Mouse (Mus musculus) heart, embryonic 16.5 days (tissue): ENCODE data around the gene Hoxb4. TPM values are rescaled to one million over a fixed set of nuclear protein-coding genes. Genes with fewer than 3 reads are reported as not detected.

Source experiments
- ATAC-seq: fragments of 200-750 bp; cut with Nextera tagmentation; replicated peaks from 2 replicates; pipeline ENCODE4 v1.8.0; 2017; ENCODE audit warnings: moderate number of reproducible peaks; ENCODE audit not compliant: insufficient read depth, low FRiP score; ENCODE audit errors: extremely low read depth
- H3K27ac ChIP-seq: fragments of 300-500 bp; sonication (generic); 2 replicates; pipeline ENCODE4 v1.5.1; 2014; ENCODE audit warnings: mild to moderate bottlenecking, low read length, control low read depth, moderate library complexity
- H3K27me3 ChIP-seq: fragments of 300-500 bp; sonication (generic); 2 replicates; pipeline ENCODE4 v1.6.1; 2014; ENCODE audit warnings: low read length, mixed read lengths; ENCODE audit not compliant: control insufficient read depth, insufficient read depth
- H3K36me3 ChIP-seq: fragments of 300-500 bp; sonication (generic); 2 replicates; pipeline ENCODE4 v1.6.1; 2014; ENCODE audit not compliant: control insufficient read depth, insufficient read depth
- H3K4me1 ChIP-seq: fragments of 300-500 bp; sonication (generic); 2 replicates; pipeline ENCODE4 v1.6.1; 2014; ENCODE audit warnings: low read length, mixed read lengths; ENCODE audit not compliant: control insufficient read depth, insufficient read depth
- H3K4me2 ChIP-seq: fragments of 300-500 bp; sonication (generic); 2 replicates; pipeline ENCODE4 v1.6.1; 2014; ENCODE audit warnings: low read depth, mild to moderate bottlenecking, control low read depth, low read length
- H3K4me3 ChIP-seq: fragments of 300-500 bp; sonication (generic); 2 replicates; pipeline ENCODE4 v1.5.1; 2014; ENCODE audit warnings: mild to moderate bottlenecking, control low read depth, low read length
- H3K9ac ChIP-seq: fragments of 300-500 bp; sonication (generic); 2 replicates; pipeline ENCODE4 v1.6.1; 2014; ENCODE audit warnings: low read length, control low read depth
- H3K9me3 ChIP-seq: fragments of 300-500 bp; sonication (generic); replicated peaks from 2 replicates; pipeline ENCODE4 v1.6.1; 2016; ENCODE audit warnings: low read length; ENCODE audit not compliant: control insufficient read depth
- WGBS: fragments of 180-500 bp; shearing (Covaris S2); extraction: QIAGEN DNeasy Blood & Tissue Kit; methylation state at CpG from one replicate; pipeline ENCODE4 v1.1.7; 2014; 5-methylcytosine and 5-hydroxymethylcytosine counted together
- polyA plus RNA-seq: library from polyadenylated mRNA; unstranded; fragments of >200 nt; fragmentation: Nextera tagmentation; extraction: Ambion mirVana; gene quantifications from 2 replicates; pipeline ENCODE4 v1.2.1, GENCODE M21; 2015

Hoxb4 gene
- polyA plus RNA-seq, 1 experiment from 2014 or later = 0.28 TPM

- H3K4me1 ChIP-seq = no peaks in the 10 kb centered on the region
- ATAC-seq = no peak
- no peaks in the 10 kb centered on the region for H3K9me3 ChIP-seq
- no peaks in the 10 kb centered on the region for H3K36me3 ChIP-seq
- 22% methylated on average over 2 of the region's 2 CpGs for WGBS
- H3K4me3 ChIP-seq = no peak overlapping the region
- H3K9ac ChIP-seq = no peak overlapping the region
- H3K4me2 ChIP-seq = no peak overlapping the region
- H3K27ac ChIP-seq = no peak overlapping the region
- peaks cover 91% of the 10 kb centered on the region for H3K27me3 ChIP-seq
Measured at GRCm38 (mm10) chr11:96336597-96336996, 18.5 kb downstream of the Hoxb4 start.

GRCm38 (mm10) chr11:96337026-96337425 lies 19.0 kb downstream of the Hoxb4 start:
- Histone ChIP-seq H3K9ac (no peak overlapping the region), H3K4me3 (no peak overlapping the region), H3K9me3 (no peaks in the 10 kb centered on the region), H3K27me3 (peaks cover 88% of the 10 kb centered on the region), H3K4me1 (no peaks in the 10 kb centered on the region), H3K36me3 (no peaks in the 10 kb centered on the region), H3K27ac (no peak overlapping the region), H3K4me2 (no peak overlapping the region)
- WGBS = 14% methylated on average over 6 of the region's 6 CpGs
- no peak for ATAC-seq

GRCm38 (mm10) chr11:96338957-96339855 lies 21.1 kb downstream of the Hoxb4 start:
- ATAC-seq = no peak
- Histone ChIP-seq H3K9me3 (no peaks in the 10 kb centered on the region), H3K4me1 (no peaks in the 10 kb centered on the region), H3K36me3 (no peaks in the 10 kb centered on the region), H3K27me3 (peaks cover 86% of the 10 kb centered on the region), H3K9ac (no peak overlapping the region), H3K27ac (no peak overlapping the region), H3K4me2 (no peak overlapping the region), H3K4me3 (no peak overlapping the region)
- 38% methylated on average over 7 of the region's 7 CpGs for WGBS

- H3K9me3 ChIP-seq = no peaks in the 10 kb centered on the region
- H3K27ac ChIP-seq = peak overlapping the region; percentile 51
- peaks cover 5% of the 10 kb centered on the region; the same call in 1 of the 2 replicates for H3K4me1 ChIP-seq
- H3K4me2 ChIP-seq = peak overlapping the region; percentile 59
- peak; percentile 42; the same call in 1 of the 2 replicates for ATAC-seq
- no peaks in the 10 kb centered on the region for H3K36me3 ChIP-seq
- peaks cover 86% of the 10 kb centered on the region for H3K27me3 ChIP-seq
- 1% methylated on average over 34 of the region's 36 CpGs for WGBS
- peak overlapping the region; percentile 30 for H3K4me3 ChIP-seq
- H3K9ac ChIP-seq = peak overlapping the region; percentile 57
Measured at GRCm38 (mm10) chr11:96340698-96341365, 22.8 kb downstream of the Hoxb4 start.

- Histone ChIP-seq H3K36me3 (no peaks in the 10 kb centered on the region), H3K27me3 (peaks cover 87% of the 10 kb centered on the region), H3K4me3 (peak overlapping the region; percentile 30), H3K9ac (peak overlapping the region; percentile 26), H3K9me3 (no peaks in the 10 kb centered on the region), H3K27ac (peak overlapping the region; percentile 26), H3K4me2 (peak overlapping the region; percentile 39), H3K4me1 (peaks cover 5% of the 10 kb centered on the region)
- ATAC-seq = no peak
- WGBS = 2% methylated on average over 40 of the region's 40 CpGs
Measured at GRCm38 (mm10) chr11:96341701-96342575, 23.9 kb downstream of the Hoxb4 start.

GRCm38 (mm10) chr11:96342576-96342930 lies 24.5 kb downstream of the Hoxb4 start:
- no peak for ATAC-seq
- Histone ChIP-seq H3K27me3 (peaks cover 84% of the 10 kb centered on the region), H3K9ac (no peak overlapping the region), H3K9me3 (no peaks in the 10 kb centered on the region), H3K4me3 (no peak overlapping the region), H3K4me1 (peaks cover 5% of the 10 kb centered on the region), H3K36me3 (no peaks in the 10 kb centered on the region), H3K4me2 (peak overlapping the region; percentile 39), H3K27ac (no peak overlapping the region)
- WGBS = 9% methylated on average over 4 of the region's 4 CpGs

GRCm38 (mm10) chr11:96343206-96343745 lies 25.2 kb downstream of the Hoxb4 start:
- H3K4me2 ChIP-seq = peak overlapping the region; percentile 13; the same call in 1 of the 2 replicates
- H3K4me1 ChIP-seq = peaks cover 5% of the 10 kb centered on the region
- no peak for ATAC-seq
- peaks cover 83% of the 10 kb centered on the region for H3K27me3 ChIP-seq
- no peak overlapping the region for H3K4me3 ChIP-seq
- 46% methylated on average over 2 of the region's 2 CpGs for WGBS
- no peak overlapping the region for H3K27ac ChIP-seq
- H3K9me3 ChIP-seq = no peaks in the 10 kb centered on the region
- H3K36me3 ChIP-seq = no peaks in the 10 kb centered on the region
- H3K9ac ChIP-seq = no peak overlapping the region

- Histone ChIP-seq H3K9me3 (no peaks in the 10 kb centered on the region), H3K27me3 (peaks cover 83% of the 10 kb centered on the region), H3K4me3 (no peak overlapping the region), H3K4me2 (no peak overlapping the region), H3K9ac (no peak overlapping the region), H3K27ac (no peak overlapping the region), H3K4me1 (peaks cover 5% of the 10 kb centered on the region), H3K36me3 (no peaks in the 10 kb centered on the region)
- 18% methylated on average over 40 of the region's 40 CpGs for whole genome bisulfite sequencing
- ATAC-seq = no peak
Measured at GRCm38 (mm10) chr11:96344061-96344877, 26.2 kb downstream of the Hoxb4 start.
